8 mouse cellular contexts compared by ENCODE assay signal in the genomic region with DNA sequence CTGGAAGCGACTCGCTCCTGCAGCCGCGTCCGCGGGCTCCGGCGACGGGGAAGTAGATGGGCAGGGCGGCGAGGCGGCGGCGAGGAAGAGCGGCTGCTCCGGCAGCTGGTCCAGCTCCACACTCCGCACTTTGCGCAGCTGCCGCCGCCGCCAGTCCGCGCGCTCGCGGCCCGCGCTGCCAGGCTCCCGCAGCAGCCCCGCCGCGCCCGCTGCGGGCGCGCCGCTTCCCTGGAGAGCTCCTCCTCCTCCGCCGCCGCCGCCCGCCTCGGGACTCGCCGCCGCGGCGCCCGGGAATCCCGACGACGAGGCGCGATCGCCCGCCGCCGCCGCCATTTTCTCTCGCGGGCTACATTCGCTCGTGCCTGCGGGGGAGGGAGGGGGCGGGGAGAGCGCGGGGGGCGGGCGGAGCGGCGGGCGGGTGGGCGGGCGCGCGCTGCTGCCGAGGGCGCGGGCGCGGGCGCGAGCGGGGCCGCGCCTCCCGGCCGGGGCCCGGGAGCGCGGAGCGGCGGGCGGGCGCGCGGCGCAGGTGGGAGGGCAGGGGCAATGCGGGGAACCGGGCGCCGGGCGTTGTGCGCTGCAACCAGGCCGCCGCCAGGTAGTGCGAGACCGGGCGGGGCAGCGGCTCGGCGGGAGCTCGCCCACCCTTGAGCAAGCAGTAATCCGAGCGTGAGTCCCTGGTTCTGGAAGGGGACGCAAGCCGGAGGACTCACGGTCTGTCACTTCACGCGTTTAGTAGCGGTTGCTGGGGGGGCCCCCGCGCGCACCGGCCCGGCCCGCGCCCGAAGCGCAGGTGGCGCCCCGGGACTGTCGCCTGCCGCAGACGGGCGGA. TPM values are rescaled to one million over a fixed set of nuclear protein-coding genes. Genes with fewer than 3 reads are reported as not detected.
A peak's percentile ranks its signal among the peaks of the same experiment; 100 is the strongest.
DNase-seq lines count a peak whose midpoint lies in the region; ATAC-seq lines count a peak whose summit lies in the region.

Gene Map3k1 (minus strand): TSS at position 357 of the 829 bp plus-strand sequence.

- no peaks in the 10 kb centered on the region for H3K36me3 ChIP-seq in intestine, embryonic 16.5 days (ENCODE audit: control insufficient read depth, insufficient read depth, low read length)
- H3K36me3 ChIP-seq in limb, embryonic 10.5 days: no peaks in the 10 kb centered on the region
- H3K36me3 ChIP-seq in midbrain, embryonic 13.5 days: no peaks in the 10 kb centered on the region

- peak within 1 kb of the TSS; percentile 98 for H3K27ac ChIP-seq in intestine, embryonic 16.5 days (ENCODE audit: low read length)
- peak within 1 kb of the TSS; percentile 97 for H3K27ac ChIP-seq in limb, embryonic 10.5 days
- peak within 1 kb of the TSS; percentile 99 for H3K27ac ChIP-seq in midbrain, embryonic 13.5 days

- H3K4me2 ChIP-seq in intestine, embryonic 16.5 days (ENCODE audit: low read depth, low read length): peak within 1 kb of the TSS; percentile 86
- peak within 1 kb of the TSS; percentile 92 for H3K4me2 ChIP-seq in midbrain, embryonic 13.5 days (replicated peaks)

- H3K27me3 ChIP-seq in intestine, embryonic 16.5 days (replicated peaks; ENCODE audit: control insufficient read depth, insufficient read depth, low read length): no peaks in the 10 kb centered on the region
- H3K27me3 ChIP-seq in limb, embryonic 10.5 days (ENCODE audit: low read depth, poor library complexity, severe bottlenecking): peaks cover 18% of the 10 kb centered on the region
- H3K27me3 ChIP-seq in midbrain, embryonic 13.5 days: peaks cover 10% of the 10 kb centered on the region

- ATAC-seq in intestine, embryonic 16.5 days: peak; percentile 75
- peak; percentile 87 for ATAC-seq in midbrain, embryonic 13.5 days

- peak within 1 kb of the TSS; percentile 98 for H3K9ac ChIP-seq in intestine, embryonic 16.5 days (ENCODE audit: low read depth, low read length)
- peak within 1 kb of the TSS; percentile 90 for H3K9ac ChIP-seq in midbrain, embryonic 13.5 days (replicated peaks)

- WGBS in intestine, embryonic 16.5 days: under 1% methylated on average over 73 of the region's 136 CpGs
- WGBS in limb, embryonic 10.5 days: under 1% methylated on average over 119 of the region's 136 CpGs
- 0% methylated on average over 37 of the region's 136 CpGs for WGBS in midbrain, embryonic 13.5 days

- H3K4me1 ChIP-seq in intestine, embryonic 16.5 days (ENCODE audit: control insufficient read depth, insufficient read depth, low read length): peaks cover 20% of the 10 kb centered on the region
- peaks cover 44% of the 10 kb centered on the region for H3K4me1 ChIP-seq in limb, embryonic 10.5 days
- peaks cover 31% of the 10 kb centered on the region for H3K4me1 ChIP-seq in midbrain, embryonic 13.5 days (replicated peaks)

- H3K4me3 ChIP-seq in intestine, embryonic 16.5 days (ENCODE audit: low read length): peak within 1 kb of the TSS; percentile 98
- H3K4me3 ChIP-seq in limb, embryonic 10.5 days: peak within 1 kb of the TSS; percentile 86
- H3K4me3 ChIP-seq in midbrain, embryonic 13.5 days (replicated peaks): peak within 1 kb of the TSS; percentile 91

- H3K9me3 ChIP-seq in intestine, embryonic 16.5 days (ENCODE audit: control insufficient read depth, low read length): no peaks in the 10 kb centered on the region
- H3K9me3 ChIP-seq in limb, embryonic 10.5 days (replicated peaks): no peaks in the 10 kb centered on the region
- no peaks in the 10 kb centered on the region for H3K9me3 ChIP-seq in midbrain, embryonic 13.5 days

- peak; percentile 64 to 67 for DNase-seq in lung, adult 18-20 months
- DNase-seq in lung, postnatal 25 days (ENCODE audit: low spot score): no peak
- DNase-seq in embryo, embryonic 11.5 days (ENCODE audit: low read depth, low spot score): peak; percentile 53
- no peak for DNase-seq in gonadal fat pad, adult 2 months (ENCODE audit: low read depth)
- peak; percentile 85 for DNase-seq in limb, embryonic 10.5 days (ENCODE audit: low spot score)
- peak; percentile 62 to 68 for DNase-seq in spleen, postnatal 14 days (ENCODE audit: low spot score in 2 of 2)

RNA-seq across cellular contexts. Expression of gene Map3k1, which starts in this region (rescaled TPM):
- 25.9 and 33.3 TPM in 2 replicates for polyA plus RNA-seq in gonadal fat pad, adult 2 months (2012; rRNA removed)
- 20.5 and 21.8 TPM in 2 replicates for polyA plus RNA-seq in intestine, embryonic 16.5 days (2015; fragmentation: Nextera tagmentation; extraction: Ambion mirVana)
- polyA plus RNA-seq in limb, embryonic 10.5 days (2016; fragmentation: Nextera tagmentation; extraction: Ambion mirVana): 14.9 and 15.6 TPM in 2 replicates
- polyA plus RNA-seq in midbrain, embryonic 13.5 days (2015; fragmentation: Nextera tagmentation; extraction: Ambion mirVana): 12.0 and 12.6 TPM in 2 replicates

Comparison
In these comparisons a context has a peak if more than half of its experiments do, and no peak if none do; other contexts are left out.
1. DNase-seq: peak in lung, adult 18-20 months (2 of 2), embryo, embryonic 11.5 days (single experiment), limb, embryonic 10.5 days (single experiment) and spleen, postnatal 14 days (2 of 2); none in lung, postnatal 25 days (single experiment) and gonadal fat pad, adult 2 months (single experiment).
2. Peak in every context shown above with its lines, with median percentiles within 50 percentile points of each other: H3K27ac ChIP-seq and H3K4me3 ChIP-seq.